ENCODE assay signal across 11 mouse cellular contexts in the genomic region with DNA sequence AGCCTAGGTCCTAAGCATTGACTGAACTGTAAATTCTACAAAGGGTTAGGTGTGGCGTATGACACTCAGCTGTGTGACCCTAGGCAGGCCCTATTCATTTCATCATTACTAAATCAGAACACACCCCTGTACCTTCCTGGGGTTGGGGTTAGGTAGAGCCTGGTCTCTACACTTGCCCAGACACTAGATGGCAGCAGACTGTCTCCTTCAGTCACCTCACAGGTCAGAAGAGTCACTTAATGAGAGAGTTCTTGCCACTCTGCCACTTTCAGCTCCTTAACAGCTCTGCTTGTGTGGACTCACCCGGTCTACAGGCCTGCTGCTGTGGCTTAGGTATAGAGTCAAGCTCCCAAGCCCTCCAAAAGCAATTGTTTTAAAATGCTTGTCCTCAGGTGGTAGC. TPM values are rescaled to one million over a fixed set of nuclear protein-coding genes. Genes with fewer than 3 reads are reported as not detected.
DNase-seq lines count a peak whose midpoint lies in the region; ATAC-seq and TF ChIP-seq lines count a peak whose summit lies in the region.
"Had no signal": no experiment of that assay in that cellular context is flagged by ENCODE, and none has a peak within 500 bp of the region (broad histone marks: within the 10 kb centered on the region; RNA-seq: fewer than 3 reads in every experiment).

No protein-coding gene starts in this region.

- no peak overlapping the region for H3K27ac ChIP-seq in forebrain, postnatal 0 days (ENCODE audit: low read depth, low read length)
- no peak overlapping the region for H3K27ac ChIP-seq in forebrain, embryonic 11.5 days (ENCODE audit: low read depth, low read length)
- no peak overlapping the region for H3K27ac ChIP-seq in midbrain, embryonic 11.5 days (ENCODE audit: low read depth, low read length)
- H3K27ac ChIP-seq in midbrain, embryonic 10.5 days (replicated peaks): no peak overlapping the region
- no peak overlapping the region for H3K27ac ChIP-seq in intestine, postnatal 0 days (ENCODE audit: low read depth, low read length)
- H3K27ac ChIP-seq in hindbrain, embryonic 16.5 days (ENCODE audit: low read depth, low read length): no peak overlapping the region
- H3K27ac ChIP-seq: lung, embryonic 15.5 days had no signal

- H3K4me2 ChIP-seq in forebrain, postnatal 0 days (ENCODE audit: low read depth): no peak overlapping the region
- H3K4me2 ChIP-seq in forebrain, embryonic 11.5 days (ENCODE audit: low read depth, low read length, severe bottlenecking): no peak overlapping the region
- H3K4me2 ChIP-seq in midbrain, embryonic 11.5 days: no peak overlapping the region
- H3K4me2 ChIP-seq in intestine, postnatal 0 days (replicated peaks; ENCODE audit: low read depth): no peak overlapping the region
- H3K4me2 ChIP-seq in hindbrain, embryonic 16.5 days (ENCODE audit: low read length): no peak overlapping the region
- H3K4me2 ChIP-seq: lung, embryonic 15.5 days had no signal

- H3K9ac ChIP-seq in forebrain, postnatal 0 days: no peak overlapping the region
- H3K9ac ChIP-seq in forebrain, embryonic 11.5 days (ENCODE audit: low read length): no peak overlapping the region
- no peak overlapping the region for H3K9ac ChIP-seq in midbrain, embryonic 11.5 days (ENCODE audit: low read length)
- no peak overlapping the region for H3K9ac ChIP-seq in intestine, postnatal 0 days (ENCODE audit: low read depth, low read length)
- H3K9ac ChIP-seq in hindbrain, embryonic 16.5 days (ENCODE audit: low read depth, low read length): no peak overlapping the region
- H3K9ac ChIP-seq: lung, embryonic 15.5 days had no signal

- peak; percentile 11; the same call in 1 of the 2 replicates for TF ChIP-seq CTCF in forebrain, postnatal 0 days (IDR thresholded peaks at IDR 0.05; ENCODE audit: low read depth)
- peak; percentile 80 for TF ChIP-seq CTCF in intestine, postnatal 0 days (IDR thresholded peaks at IDR 0.05; ENCODE audit: low read depth)

- no peak for DNase-seq in forebrain, postnatal 0 days
- no peak for DNase-seq in forebrain, embryonic 11.5 days (ENCODE audit: low spot score)
- peak; percentile 17 for DNase-seq in midbrain, embryonic 11.5 days (ENCODE audit: low spot score, missing footprints)
- DNase-seq in midbrain, embryonic 10.5 days (ENCODE audit: low spot score): no peak
- peak; percentile 49 to 54 for DNase-seq in thymus, postnatal 36 days
- DNase-seq in neural tube, embryonic 10.5 days (ENCODE audit: extremely low spot score, low spot score): no peak

- H3K9me3 ChIP-seq in forebrain, postnatal 0 days (ENCODE audit: low read length): no peaks in the 10 kb centered on the region
- no peaks in the 10 kb centered on the region for H3K9me3 ChIP-seq in forebrain, embryonic 11.5 days (ENCODE audit: control insufficient read depth, low read length)
- H3K9me3 ChIP-seq in midbrain, embryonic 11.5 days (ENCODE audit: control insufficient read depth, low read length): no peaks in the 10 kb centered on the region
- H3K9me3 ChIP-seq in midbrain, embryonic 10.5 days (replicated peaks): no peaks in the 10 kb centered on the region; the same call in 1 of the 2 replicates
- no peaks in the 10 kb centered on the region for H3K9me3 ChIP-seq in intestine, postnatal 0 days (ENCODE audit: control insufficient read depth)
- no peaks in the 10 kb centered on the region for H3K9me3 ChIP-seq in hindbrain, embryonic 16.5 days (ENCODE audit: control insufficient read depth, low read length)
- H3K9me3 ChIP-seq: lung, embryonic 15.5 days had no signal

- 85% methylated on average over 2 of the region's 2 CpGs for WGBS in forebrain, postnatal 0 days
- WGBS in forebrain, embryonic 11.5 days: 91% methylated on average over 2 of the region's 2 CpGs
- 85% methylated on average over 2 of the region's 2 CpGs for WGBS in midbrain, embryonic 11.5 days
- WGBS in midbrain, embryonic 10.5 days: 86% methylated on average over 2 of the region's 2 CpGs
- 68% methylated on average over 2 of the region's 2 CpGs for WGBS in intestine, postnatal 0 days
- WGBS in hindbrain, embryonic 16.5 days: 82% methylated on average over 2 of the region's 2 CpGs

- H3K4me1 ChIP-seq in forebrain, postnatal 0 days (ENCODE audit: insufficient read depth): no peaks in the 10 kb centered on the region
- H3K4me1 ChIP-seq in forebrain, embryonic 11.5 days (replicated peaks; ENCODE audit: control insufficient read depth, insufficient read depth, low read length): no peaks in the 10 kb centered on the region
- H3K4me1 ChIP-seq in midbrain, embryonic 11.5 days (ENCODE audit: control insufficient read depth, insufficient read depth, low read length): peaks cover 3% of the 10 kb centered on the region; the same call in 1 of the 2 replicates
- H3K4me1 ChIP-seq in midbrain, embryonic 10.5 days: peaks cover 15% of the 10 kb centered on the region
- no peaks in the 10 kb centered on the region for H3K4me1 ChIP-seq in intestine, postnatal 0 days (replicated peaks; ENCODE audit: control insufficient read depth, insufficient read depth, low read length)
- H3K4me1 ChIP-seq in hindbrain, embryonic 16.5 days (ENCODE audit: control insufficient read depth, insufficient read depth, low read depth, low read length): no peaks in the 10 kb centered on the region
- H3K4me1 ChIP-seq: lung, embryonic 15.5 days had no signal

- no peaks in the 10 kb centered on the region for H3K36me3 ChIP-seq in forebrain, postnatal 0 days (ENCODE audit: insufficient read depth)
- no peaks in the 10 kb centered on the region for H3K36me3 ChIP-seq in forebrain, embryonic 11.5 days (ENCODE audit: control insufficient read depth, insufficient read depth, low read length)
- H3K36me3 ChIP-seq in midbrain, embryonic 11.5 days (ENCODE audit: control insufficient read depth, insufficient read depth, low read length): no peaks in the 10 kb centered on the region
- no peaks in the 10 kb centered on the region for H3K36me3 ChIP-seq in midbrain, embryonic 10.5 days
- H3K36me3 ChIP-seq in intestine, postnatal 0 days (ENCODE audit: control insufficient read depth, insufficient read depth): no peaks in the 10 kb centered on the region
- H3K36me3 ChIP-seq in hindbrain, embryonic 16.5 days (ENCODE audit: control insufficient read depth, insufficient read depth, low read length): no peaks in the 10 kb centered on the region

- no peak overlapping the region for H3K4me3 ChIP-seq in forebrain, postnatal 0 days (ENCODE audit: low read depth, low read length)
- no peak overlapping the region for H3K4me3 ChIP-seq in forebrain, embryonic 11.5 days (ENCODE audit: low read depth, low read length)
- no peak overlapping the region for H3K4me3 ChIP-seq in midbrain, embryonic 11.5 days (ENCODE audit: low read depth, low read length)
- H3K4me3 ChIP-seq in midbrain, embryonic 10.5 days: no peak overlapping the region
- no peak overlapping the region for H3K4me3 ChIP-seq in intestine, postnatal 0 days (ENCODE audit: low read depth, low read length)
- no peak overlapping the region for H3K4me3 ChIP-seq in hindbrain, embryonic 16.5 days (ENCODE audit: low read length)
- H3K4me3 ChIP-seq: lung, embryonic 15.5 days had no signal

- H3K27me3 ChIP-seq in forebrain, postnatal 0 days (ENCODE audit: insufficient read depth, low read length): no peaks in the 10 kb centered on the region
- H3K27me3 ChIP-seq in forebrain, embryonic 11.5 days (ENCODE audit: control insufficient read depth, insufficient read depth, low read length): no peaks in the 10 kb centered on the region
- H3K27me3 ChIP-seq in midbrain, embryonic 11.5 days (ENCODE audit: control insufficient read depth, insufficient read depth, low read length): no peaks in the 10 kb centered on the region
- no peaks in the 10 kb centered on the region for H3K27me3 ChIP-seq in midbrain, embryonic 10.5 days (ENCODE audit: low read depth, poor library complexity, severe bottlenecking)
- H3K27me3 ChIP-seq in intestine, postnatal 0 days (replicated peaks; ENCODE audit: control insufficient read depth, insufficient read depth, low read length): no peaks in the 10 kb centered on the region
- no peaks in the 10 kb centered on the region for H3K27me3 ChIP-seq in hindbrain, embryonic 16.5 days (replicated peaks; ENCODE audit: control insufficient read depth, insufficient read depth, low read length)
- H3K27me3 ChIP-seq: lung, embryonic 15.5 days had no signal

- no peak for ATAC-seq in forebrain, postnatal 0 days
- no peak for ATAC-seq in forebrain, embryonic 11.5 days (replicated peaks; ENCODE audit: low FRiP score)
- ATAC-seq in midbrain, embryonic 11.5 days (ENCODE audit: low FRiP score): no peak
- peak; percentile 60; the same call in 1 of the 2 replicates for ATAC-seq in intestine, postnatal 0 days
- ATAC-seq in hindbrain, embryonic 16.5 days: no peak

RNA-seq across cellular contexts. Expression of gene Gm37419, which starts 25.9 kb away (rescaled TPM):
- total RNA-seq in forebrain, postnatal 0 days (2014; rRNA removed): not detected in 2 replicates
- not detected in 2 replicates for polyA plus RNA-seq in forebrain, postnatal 0 days (2015; fragmentation: Nextera tagmentation; extraction: Ambion mirVana)
- not detected in 2 replicates for polyA plus RNA-seq in forebrain, embryonic 11.5 days (2014; fragmentation: Nextera tagmentation; extraction: Ambion mirVana)
- not detected in 2 replicates for polyA plus RNA-seq in midbrain, embryonic 11.5 days (2014; fragmentation: Nextera tagmentation; extraction: Ambion mirVana)
- polyA plus RNA-seq in midbrain, embryonic 10.5 days (2016; fragmentation: Nextera tagmentation; extraction: Ambion mirVana): not detected in 2 replicates
- polyA plus RNA-seq in intestine, postnatal 0 days (2015; fragmentation: Nextera tagmentation; extraction: Ambion mirVana): not detected in 2 replicates
- polyA plus RNA-seq in hindbrain, embryonic 16.5 days (2015; fragmentation: Nextera tagmentation; extraction: Ambion mirVana): not detected in 2 replicates
- total RNA-seq: MEL had no signal
- polyA plus RNA-seq: heart, embryonic 16.5 days; lung, embryonic 15.5 days had no signal

RNA-seq across cellular contexts. Expression of gene Bcl6, which starts 26.3 kb away (rescaled TPM):
- total RNA-seq in forebrain, postnatal 0 days (2014; rRNA removed): 7.5 and 9.2 TPM in 2 replicates
- 0.69 and 0.92 TPM in 2 replicates for polyA plus RNA-seq in forebrain, postnatal 0 days (2015; fragmentation: Nextera tagmentation; extraction: Ambion mirVana)
- polyA plus RNA-seq in forebrain, embryonic 11.5 days (2014; fragmentation: Nextera tagmentation; extraction: Ambion mirVana): 0.12 and 0.24 TPM in 2 replicates
- polyA plus RNA-seq in midbrain, embryonic 11.5 days (2014; fragmentation: Nextera tagmentation; extraction: Ambion mirVana): 0.11 TPM in 1 of 2 replicates, not detected in the other
- polyA plus RNA-seq in midbrain, embryonic 10.5 days (2016; fragmentation: Nextera tagmentation; extraction: Ambion mirVana): 0.02 and 0.07 TPM in 2 replicates
- polyA plus RNA-seq in intestine, postnatal 0 days (2015; fragmentation: Nextera tagmentation; extraction: Ambion mirVana): 2.1 and 2.6 TPM in 2 replicates
- polyA plus RNA-seq in hindbrain, embryonic 16.5 days (2015; fragmentation: Nextera tagmentation; extraction: Ambion mirVana): 0.76 and 0.79 TPM in 2 replicates
- total RNA-seq: MEL had no signal

RNA-seq across cellular contexts. Expression of gene Rtp2, which starts 30.2 kb away (rescaled TPM):
- 0.38 and 0.62 TPM in 2 replicates for total RNA-seq in forebrain, postnatal 0 days (2014; rRNA removed)
- 0.24 and 0.36 TPM in 2 replicates for polyA plus RNA-seq in forebrain, postnatal 0 days (2015; fragmentation: Nextera tagmentation; extraction: Ambion mirVana)
- polyA plus RNA-seq in forebrain, embryonic 11.5 days (2014; fragmentation: Nextera tagmentation; extraction: Ambion mirVana): not detected in 2 replicates
- polyA plus RNA-seq in midbrain, embryonic 11.5 days (2014; fragmentation: Nextera tagmentation; extraction: Ambion mirVana): not detected in 2 replicates
- not detected in 2 replicates for polyA plus RNA-seq in midbrain, embryonic 10.5 days (2016; fragmentation: Nextera tagmentation; extraction: Ambion mirVana)
- not detected in 2 replicates for polyA plus RNA-seq in intestine, postnatal 0 days (2015; fragmentation: Nextera tagmentation; extraction: Ambion mirVana)
- 0.12 TPM in 1 of 2 replicates, not detected in the other for polyA plus RNA-seq in hindbrain, embryonic 16.5 days (2015; fragmentation: Nextera tagmentation; extraction: Ambion mirVana)
- total RNA-seq: MEL had no signal
- polyA plus RNA-seq: heart, embryonic 16.5 days; lung, embryonic 15.5 days had no signal

Comparison
In these comparisons a context has a peak if more than half of its experiments do, and no peak if none do; other contexts are left out.
1. DNase-seq: peak in midbrain, embryonic 11.5 days (single experiment) and thymus, postnatal 36 days (2 of 2); none in forebrain, postnatal 0 days (single experiment), forebrain, embryonic 11.5 days (single experiment), midbrain, embryonic 10.5 days (single experiment) and neural tube, embryonic 10.5 days (single experiment).